Mouse (Mus musculus) lung, postnatal 0 days (tissue): ENCODE results near the gene Mllt11. TPM values are rescaled to one million over a fixed set of nuclear protein-coding genes. Genes with fewer than 3 reads are reported as not detected.
A peak's percentile ranks its signal among the peaks of the same experiment; 100 is the strongest.

Source experiments
- ATAC-seq: fragments of 200-750 bp; cut with Nextera tagmentation; 2 replicates; pipeline ENCODE4 v1.8.0; 2017; ENCODE audit warnings: moderate library complexity
- DNase-seq: peaks from one replicate; pipeline ENCODE4 v3.0.0-alpha.2; 2016; ENCODE audit warnings: low spot score
- H3K27ac ChIP-seq: fragments of 300-500 bp; sonication (generic); 2 replicates; pipeline ENCODE4 v1.5.1; 2014; ENCODE audit warnings: antibody characterized with exemption, mild to moderate bottlenecking, low read length, mixed read lengths
- H3K27me3 ChIP-seq: fragments of 300-500 bp; sonication (generic); replicated peaks from 2 replicates; pipeline ENCODE4 v1.6.1; 2014; ENCODE audit warnings: low read length, mixed read lengths; ENCODE audit not compliant: insufficient read depth
- H3K36me3 ChIP-seq: fragments of 300-500 bp; sonication (generic); 2 replicates; pipeline ENCODE4 v1.6.1; 2014; ENCODE audit warnings: low read length, mixed read lengths; ENCODE audit not compliant: insufficient read depth
- H3K4me1 ChIP-seq: fragments of 300-500 bp; sonication (generic); 2 replicates; pipeline ENCODE4 v1.6.1; 2014; ENCODE audit warnings: antibody characterized with exemption, low read depth, low read length, mixed read lengths; ENCODE audit not compliant: insufficient read depth
- H3K4me2 ChIP-seq: fragments of 300-500 bp; sonication (generic); replicated peaks from 2 replicates; pipeline ENCODE4 v1.6.1; 2014; ENCODE audit warnings: low read depth, mild to moderate bottlenecking, low read length, moderate library complexity, mixed read lengths
- H3K4me3 ChIP-seq: fragments of 300-500 bp; sonication (generic); 2 replicates; pipeline ENCODE4 v1.5.1; 2014; ENCODE audit warnings: low read depth, low read length
- H3K9ac ChIP-seq: fragments of 300-500 bp; sonication (generic); replicated peaks from 2 replicates; pipeline ENCODE4 v1.6.1; 2014; ENCODE audit warnings: low read depth, mild to moderate bottlenecking
- H3K9me3 ChIP-seq: fragments of 300-500 bp; sonication (generic); 2 replicates; pipeline ENCODE4 v1.6.1; 2016; ENCODE audit warnings: low read length, mixed read lengths
- CTCF ChIP-seq: IDR thresholded peaks from 2 replicates; pipeline ENCODE4 v1.5.1; 2016; ENCODE audit warnings: antibody characterized with exemption, mild to moderate bottlenecking
- EP300 ChIP-seq: IDR thresholded peaks from 2 replicates; pipeline ENCODE4 v1.6.1; 2016; ENCODE audit warnings: antibody characterized with exemption, mild to moderate bottlenecking, control low read depth
- WGBS: fragments of 180-500 bp; shearing (Covaris S2); extraction: QIAGEN DNeasy Blood & Tissue Kit; methylation state at CpG from one replicate; pipeline ENCODE4 v1.1.7; 2014; 5-methylcytosine and 5-hydroxymethylcytosine counted together
- polyA plus RNA-seq: library from polyadenylated mRNA; unstranded; fragments of >200 nt; fragmentation: Nextera tagmentation; extraction: Ambion mirVana; gene quantifications from 2 replicates; pipeline ENCODE4 v1.2.1, GENCODE M21; 2015

The Mllt11 gene
- polyA plus RNA-seq, 1 experiment from 2014 or later = 5.9 TPM

- Histone ChIP-seq H3K36me3 (peaks cover 2% of the 10 kb centered on the region; the same call in 1 of the 2 replicates), H3K4me3 (no peak overlapping the region), H3K4me1 (no peaks in the 10 kb centered on the region), H3K27ac (no peak overlapping the region), H3K27me3 (no peaks in the 10 kb centered on the region), H3K4me2 (no peak overlapping the region), H3K9ac (no peak overlapping the region), H3K9me3 (no peaks in the 10 kb centered on the region)
- ATAC-seq (no peak), DNase-seq (no peak)
- TF ChIP-seq CTCF (no peak), EP300 (no peak)
- WGBS = 62% methylated on average over 1 of the region's 1 CpGs
These were observed 50.1 kb downstream of the Mllt11 start for GRCm38 (mm10) chr3:95181841-95182240.

DNA sequence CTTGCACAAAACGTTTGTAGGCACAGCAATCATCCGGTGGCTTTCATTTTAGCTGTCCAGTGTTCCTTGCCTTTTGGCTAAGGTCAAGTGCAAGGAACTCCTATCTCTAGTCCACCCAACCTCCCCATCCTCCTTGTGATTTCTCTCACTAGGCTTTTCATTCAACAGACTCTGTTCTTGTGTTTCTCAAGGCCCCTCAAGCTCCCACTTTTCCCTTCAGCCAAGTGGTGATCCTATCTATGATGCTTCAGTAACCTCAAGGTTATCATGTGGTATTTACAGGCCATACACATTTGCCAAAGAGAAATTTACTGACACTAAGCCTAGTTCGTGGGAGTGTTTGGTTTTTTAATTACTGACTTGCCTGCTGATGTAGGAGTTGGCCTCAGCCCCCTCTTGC, 52.1 kb downstream of the Mllt11 start:
- DNase-seq (no peak), ATAC-seq (no peak)
- 54% methylated on average over 3 of the region's 3 CpGs for WGBS
- Histone ChIP-seq H3K4me2 (no peak overlapping the region), H3K9ac (no peak overlapping the region), H3K27ac (no peak overlapping the region), H3K4me1 (no peaks in the 10 kb centered on the region), H3K4me3 (no peak overlapping the region), H3K27me3 (no peaks in the 10 kb centered on the region), H3K36me3 (no peaks in the 10 kb centered on the region), H3K9me3 (no peaks in the 10 kb centered on the region)
- no peak for TF ChIP-seq EP300
- no peak for TF ChIP-seq CTCF

DNA sequence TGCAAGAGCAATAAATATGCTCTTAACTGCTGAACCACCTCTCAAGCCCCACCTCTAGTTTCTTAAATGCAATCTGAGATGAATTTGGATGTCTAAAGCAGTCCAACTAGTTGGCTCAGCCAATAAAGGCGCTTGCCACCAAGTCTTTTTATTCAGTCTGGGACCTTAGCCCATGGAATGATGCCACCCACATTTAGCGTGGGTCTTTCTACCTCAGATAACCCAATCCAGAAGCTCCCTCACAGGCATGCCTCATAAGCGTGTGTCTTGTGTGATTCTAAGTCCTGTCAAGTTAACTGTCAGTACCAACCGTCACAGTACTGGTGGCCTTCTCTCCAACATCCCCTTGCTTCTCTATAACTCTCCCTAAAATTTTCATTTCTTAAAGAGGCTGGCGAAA, 53.0 kb downstream of the Mllt11 start:
- no peaks in the 10 kb centered on the region for H3K9me3 ChIP-seq
- H3K4me1 ChIP-seq = no peaks in the 10 kb centered on the region
- TF ChIP-seq EP300 (no peak), CTCF (no peak)
- no peak overlapping the region for H3K4me3 ChIP-seq
- no peak overlapping the region for H3K27ac ChIP-seq
- H3K27me3 ChIP-seq = no peaks in the 10 kb centered on the region
- no peak overlapping the region for H3K4me2 ChIP-seq
- DNase-seq (no peak), ATAC-seq (no peak)
- WGBS = 80% methylated on average over 5 of the region's 5 CpGs
- H3K9ac ChIP-seq = no peak overlapping the region
- H3K36me3 ChIP-seq = no peaks in the 10 kb centered on the region

DNA sequence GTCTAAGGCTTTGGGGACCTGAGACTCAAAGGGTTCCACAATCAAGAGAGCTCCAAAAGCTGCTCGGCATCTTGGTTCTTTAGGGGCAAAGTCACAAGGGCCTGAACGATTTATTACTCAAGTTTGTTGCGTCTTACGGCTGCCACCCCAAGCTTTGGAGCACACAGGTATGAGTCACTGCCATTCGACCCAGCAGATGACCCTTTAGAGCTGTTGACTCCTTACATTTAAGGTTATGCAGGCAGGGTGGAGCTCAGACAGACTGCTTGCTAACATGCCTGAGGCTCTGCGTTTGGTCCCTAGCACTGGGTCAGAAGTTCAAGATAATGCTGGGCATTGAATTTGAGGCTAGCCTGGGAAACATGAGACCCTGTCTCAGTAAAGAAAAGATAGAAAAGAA, 54.4 kb downstream of the Mllt11 start:
- Histone ChIP-seq H3K27ac (no peak overlapping the region), H3K9ac (no peak overlapping the region), H3K4me3 (no peak overlapping the region), H3K9me3 (no peaks in the 10 kb centered on the region), H3K4me2 (no peak overlapping the region), H3K27me3 (peaks cover 3% of the 10 kb centered on the region), H3K36me3 (no peaks in the 10 kb centered on the region), H3K4me1 (0 out of 2 replicates have a peak, but pooled peaks cover 6% of the 10 kb centered on the region)
- 50% methylated on average over 6 of the region's 6 CpGs for WGBS
- DNase-seq (peak; percentile 45), ATAC-seq (no peak)
- no peak for TF ChIP-seq EP300
- no peak for TF ChIP-seq CTCF

- ATAC-seq (no peak), DNase-seq (no peak)
- no peak overlapping the region for H3K9ac ChIP-seq
- 68% methylated on average over 3 of the region's 3 CpGs for WGBS
- H3K27ac ChIP-seq = no peak overlapping the region
- H3K9me3 ChIP-seq = no peaks in the 10 kb centered on the region
- H3K4me1 ChIP-seq = 0 out of 2 replicates have a peak, but pooled peaks cover 6% of the 10 kb centered on the region
- no peaks in the 10 kb centered on the region for H3K36me3 ChIP-seq
- TF ChIP-seq EP300 (no peak), CTCF (no peak)
- no peak overlapping the region for H3K4me3 ChIP-seq
- H3K27me3 ChIP-seq = peaks cover 11% of the 10 kb centered on the region
- H3K4me2 ChIP-seq = no peak overlapping the region
These were observed 55.5 kb downstream of the Mllt11 start for GRCm38 (mm10) chr3:95176500-95176899.

GRCm38 (mm10) chr3:95174011-95174592, 57.9 kb downstream of the Mllt11 start:
- Histone ChIP-seq H3K27ac (no peak overlapping the region), H3K4me1 (0 out of 2 replicates have a peak, but pooled peaks cover 6% of the 10 kb centered on the region), H3K4me3 (0 out of 2 replicates have a peak overlapping the region, but pooled peaks have one; percentile 10), H3K9ac (no peak overlapping the region), H3K9me3 (no peaks in the 10 kb centered on the region), H3K27me3 (peaks cover 11% of the 10 kb centered on the region), H3K36me3 (no peaks in the 10 kb centered on the region), H3K4me2 (peak overlapping the region; percentile 69)
- WGBS = 7% methylated on average over 16 of the region's 16 CpGs
- no peak for TF ChIP-seq EP300
- peak; percentile 94 for TF ChIP-seq CTCF
- DNase-seq (peak; percentile 91), ATAC-seq (peak; percentile 63)
